Mouse (Mus musculus): ENCODE measurements around the gene Cd200r3. TPM values are rescaled to one million over a fixed set of nuclear protein-coding genes. Genes with fewer than 3 reads are reported as not detected.

Cd200r3 gene
- total RNA-seq, 2 experiments from 2014 or later: not detected

- DNase-seq (ENCODE audit: low spot score in 2 of 2): no peak
- intact Hi-C loops (cut with DNase I): no loop called here
These were observed 40.6 kb downstream of the Cd200r3 start for GRCm38 (mm10) chr16:44984111-44984510.

- DNase-seq (ENCODE audit: low spot score in 2 of 2): no peak
- intact Hi-C loops (cut with DNase I): no loop called here
These were observed 41.4 kb downstream of the Cd200r3 start for GRCm38 (mm10) chr16:44984925-44985324.

GRCm38 (mm10) chr16:44986029-44986428 is 42.6 kb downstream of the Cd200r3 start:
- intact Hi-C loops (cut with DNase I): no loop called here
- DNase-seq (ENCODE audit: low spot score in 2 of 2): no peak

- DNase-seq (ENCODE audit: low spot score in 2 of 2): no peak
- intact Hi-C loops (cut with DNase I): no loop called here
These were observed 45.3 kb downstream of the Cd200r3 start for GRCm38 (mm10) chr16:44988667-44989357.

- intact Hi-C loops (cut with DNase I): no loop called here
These were observed 50.0 kb downstream of the Cd200r3 start for GRCm38 (mm10) chr16:44993319-44994019.

GRCm38 (mm10) chr16:44994206-44994953 is 50.9 kb downstream of the Cd200r3 start:
- intact Hi-C loops (cut with DNase I): no loop called here
- DNase-seq (ENCODE audit: low spot score in 2 of 2): no peak

More at GRCm38 (mm10) chr16:44993319-44994019, 50.0 kb downstream of the Cd200r3 start:
- no peak for DNase-seq (ENCODE audit: low spot score in 2 of 2)

GRCm38 (mm10) chr16:44995111-44995510 is 51.6 kb downstream of the Cd200r3 start:
- no peak for DNase-seq (ENCODE audit: low spot score in 2 of 2)
- intact Hi-C loops (cut with DNase I): no loop called here

- intact Hi-C loops (cut with DNase I): no loop called here
- DNase-seq (ENCODE audit: low spot score in 2 of 2): no peak
These were observed 53.2 kb downstream of the Cd200r3 start for GRCm38 (mm10) chr16:44996701-44997100.

GRCm38 (mm10) chr16:44999537-44999936 is 56.1 kb downstream of the Cd200r3 start:
- no peak for DNase-seq (ENCODE audit: low spot score in 2 of 2)
- intact Hi-C loops (cut with DNase I): no loop called here

- no peak for DNase-seq (ENCODE audit: low spot score in 2 of 2)
- intact Hi-C loops (cut with DNase I): no loop called here
These were observed 61.0 kb downstream of the Cd200r3 start for GRCm38 (mm10) chr16:45004443-45004842.

GRCm38 (mm10) chr16:45005280-45005679 is 61.8 kb downstream of the Cd200r3 start:
- intact Hi-C loops (cut with DNase I): no loop called here
- no peak for DNase-seq (ENCODE audit: low spot score in 2 of 2)

GRCm38 (mm10) chr16:45006971-45007370 is 63.5 kb downstream of the Cd200r3 start:
- intact Hi-C loops (cut with DNase I): no loop called here
- DNase-seq (ENCODE audit: low spot score in 2 of 2): no peak

- intact Hi-C loops (cut with DNase I): no loop called here
- peak in 1 of 2 experiments; percentile 20 for DNase-seq (ENCODE audit: low spot score in 2 of 2)
These were observed 64.3 kb downstream of the Cd200r3 start for GRCm38 (mm10) chr16:45007807-45008206.

GRCm38 (mm10) chr16:45009634-45010033 is 66.2 kb downstream of the Cd200r3 start:
- no peak for DNase-seq (ENCODE audit: low spot score in 2 of 2)
- intact Hi-C loops (cut with DNase I): no loop called here

GRCm38 (mm10) chr16:45015591-45015990 is 72.1 kb downstream of the Cd200r3 start:
- intact Hi-C loops (cut with DNase I): no loop called here
- no peak for DNase-seq (ENCODE audit: low spot score in 2 of 2)

GRCm38 (mm10) chr16:45016488-45016887 is 73.0 kb downstream of the Cd200r3 start:
- intact Hi-C loops (cut with DNase I): no loop called here
- DNase-seq (ENCODE audit: low spot score in 2 of 2): no peak

- intact Hi-C loops (cut with DNase I): no loop called here
- no peak for DNase-seq (ENCODE audit: low spot score in 2 of 2)
These were observed 75.4 kb downstream of the Cd200r3 start for GRCm38 (mm10) chr16:45018868-45019267.

GRCm38 (mm10) chr16:45020055-45020454 is 76.6 kb downstream of the Cd200r3 start:
- intact Hi-C loops (cut with DNase I): no loop called here
- DNase-seq (ENCODE audit: low spot score in 2 of 2): no peak

GRCm38 (mm10) chr16:45020669-45021309 is 77.3 kb downstream of the Cd200r3 start:
- intact Hi-C loops (cut with DNase I): no loop called here
- DNase-seq (ENCODE audit: low spot score in 2 of 2): no peak

- DNase-seq (ENCODE audit: low spot score in 2 of 2): no peak
- intact Hi-C loops (cut with DNase I): no loop called here
These were observed 78.0 kb downstream of the Cd200r3 start for GRCm38 (mm10) chr16:45021443-45021842.

Data from left cerebral cortex, postnatal 14 days (tissue).